Mouse (Mus musculus) small intestine, adult 10 weeks (tissue): ENCODE measurements around the gene Ncbp1. TPM values are rescaled to one million over a fixed set of nuclear protein-coding genes. Genes with fewer than 3 reads are reported as not detected.

ENCODE experiments used
- polyA plus RNA-seq: library from polyadenylated mRNA; stranded (reverse); fragments of 350-450 nt; fragmentation: Illumina TruSeq; extraction: RNeasy Lipid Tissue Mini Kit (QIAGEN cat#74804); gene quantifications from one replicate; pipeline ENCODE4 v1.2.3, GENCODE M21; 2014; ENCODE audit warnings: low replicate concordance

Gene Ncbp1
- 31.6 TPM for polyA plus RNA-seq

DNA sequence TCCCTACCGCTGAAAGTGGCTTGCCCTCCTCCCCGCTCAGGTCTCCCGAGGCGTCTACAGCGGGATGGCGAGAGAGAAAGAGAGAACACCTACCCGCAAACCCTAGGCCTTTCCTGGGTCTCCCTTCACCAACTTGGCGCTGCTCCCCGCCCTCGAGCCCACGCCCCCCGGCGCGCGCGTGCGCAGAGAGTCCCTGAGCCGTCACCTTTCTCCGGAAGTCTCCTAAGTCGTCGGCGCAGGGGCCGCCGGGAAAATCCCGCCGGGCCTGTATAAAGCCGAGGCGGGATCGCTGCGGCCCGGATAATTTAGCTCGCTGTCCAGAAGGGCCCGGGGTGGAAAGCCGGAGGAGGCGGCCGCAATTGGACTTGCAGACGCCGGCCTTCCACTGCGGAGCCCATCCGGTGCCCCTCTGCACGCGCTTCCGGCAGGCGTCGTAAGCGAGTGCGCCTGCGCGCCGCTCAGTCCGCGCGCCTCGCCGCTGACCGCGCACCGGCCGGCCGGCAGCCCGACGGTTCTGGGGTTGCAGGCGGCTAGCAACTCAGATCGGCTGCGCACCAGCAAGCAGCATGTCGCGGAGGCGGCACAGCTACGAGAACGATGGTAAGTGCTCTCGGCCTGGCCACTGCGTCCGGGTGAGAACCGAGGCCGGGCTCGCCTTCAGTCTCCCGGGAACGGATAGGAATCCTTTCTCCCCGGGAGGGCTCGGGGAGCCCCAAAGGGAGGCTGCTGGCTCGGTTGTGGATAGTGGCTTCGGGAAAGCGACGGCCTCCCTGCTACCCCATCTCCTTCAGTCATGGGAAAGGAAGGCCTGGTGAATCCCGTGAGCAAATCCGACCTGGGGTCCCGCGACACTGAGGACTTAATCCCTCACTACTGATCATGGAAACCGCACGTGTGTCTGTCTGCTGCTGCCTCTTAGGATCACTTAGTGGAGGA lies at the start of gene Ncbp1, which contains the start of gene Tstd2:
TSS of gene Ncbp1 (plus strand) at position 327 of the 936 bp plus-strand sequence.
TSS of gene Tstd2 (minus strand) at position 408 of the 936 bp plus-strand sequence.

DNA sequence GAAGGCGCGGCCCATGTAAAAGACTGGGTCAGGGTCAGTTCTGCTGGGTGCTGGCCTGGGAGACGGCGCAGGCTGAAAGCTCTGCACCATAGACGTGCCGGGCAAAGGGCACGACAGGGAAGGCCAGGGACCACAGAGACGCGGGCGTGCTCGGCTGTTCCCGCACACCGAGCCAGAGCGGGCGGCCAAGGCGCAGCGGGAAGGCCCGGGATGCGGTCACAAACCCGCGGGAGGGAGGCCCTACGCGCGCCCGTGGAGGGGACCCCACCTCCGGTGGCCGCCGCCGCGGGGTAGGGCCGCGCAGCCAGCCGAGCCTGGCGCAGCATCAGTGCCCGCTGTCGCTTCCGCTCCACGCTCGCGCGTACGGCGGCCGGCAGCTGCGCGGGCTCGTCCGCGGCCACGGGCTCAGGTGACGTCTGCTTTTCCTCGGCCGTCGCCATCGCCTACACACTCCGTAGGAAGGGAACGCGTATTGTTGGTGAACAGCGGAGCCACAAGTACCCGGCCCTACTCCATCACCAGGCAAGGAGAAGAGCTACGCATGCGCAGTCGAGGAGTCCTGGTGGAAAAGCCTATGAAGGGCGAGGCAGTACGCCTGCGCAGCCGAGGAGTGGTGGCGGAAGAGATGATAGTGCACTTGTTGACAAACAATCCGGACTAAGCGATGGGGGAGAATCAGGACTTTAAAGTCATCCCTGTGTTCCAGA lies 57.5 kb downstream of the Ncbp1 start, which contains the start of gene Xpa:
TSS of gene Xpa (minus strand) at position 531 of the 707 bp plus-strand sequence.

Other genes starting within 250 kb of the Ncbp1 start
- not detected for gene Ccdc180, start 248.3 kb upstream of the Ncbp1 start, polyA plus RNA-seq
- 95.4 TPM for gene Tdrd7, start 173.3 kb upstream of the Ncbp1 start, polyA plus RNA-seq
- gene Tmod1, start 99.7 kb upstream of the Ncbp1 start, polyA plus RNA-seq = 6.9 TPM
- gene Tstd2, start 81 bp downstream of the Ncbp1 start, polyA plus RNA-seq = 18.8 TPM
- gene Xpa, start 57.7 kb downstream of the Ncbp1 start, polyA plus RNA-seq = 48.6 TPM
- not detected for gene Foxe1, start 205.0 kb downstream of the Ncbp1 start, polyA plus RNA-seq